Mouse (Mus musculus) forebrain, embryonic 14.5 days (tissue): Measurements from ENCODE around the gene Pafah1b1. TPM values are rescaled to one million over a fixed set of nuclear protein-coding genes. Genes with fewer than 3 reads are reported as not detected.

ENCODE experiments used
- ATAC-seq: fragments of 200-750 bp; cut with Nextera tagmentation; 2 replicates; pipeline ENCODE4 v1.8.0; 2017; ENCODE audit warnings: mild to moderate bottlenecking, moderate library complexity
- DNase-seq: peaks from one replicate; pipeline ENCODE4 v3.0.0-alpha.2; 2015; ENCODE audit warnings: low spot score
- H3K27ac ChIP-seq: fragments of 300-500 bp; sonication (generic); 2 replicates; pipeline ENCODE4 v1.5.1; 2014; ENCODE audit warnings: low read depth, mild to moderate bottlenecking, control low read depth, low read length, moderate library complexity
- H3K27me3 ChIP-seq: fragments of 300-500 bp; sonication (generic); replicated peaks from 2 replicates; pipeline ENCODE4 v1.6.1; 2014; ENCODE audit warnings: low read length, control low read depth, mixed read lengths; ENCODE audit not compliant: control insufficient read depth, insufficient read depth
- H3K36me3 ChIP-seq: fragments of 300-500 bp; sonication (generic); 2 replicates; pipeline ENCODE4 v1.6.1; 2014; ENCODE audit warnings: low read length, control low read depth; ENCODE audit not compliant: control insufficient read depth, insufficient read depth
- H3K4me1 ChIP-seq: fragments of 300-500 bp; sonication (generic); 2 replicates; pipeline ENCODE4 v1.6.1; 2014; ENCODE audit warnings: antibody characterized with exemption, low read length, control low read depth; ENCODE audit not compliant: control insufficient read depth, insufficient read depth
- H3K4me2 ChIP-seq: fragments of 300-500 bp; sonication (generic); 2 replicates; pipeline ENCODE4 v1.6.1; 2014; ENCODE audit warnings: mild to moderate bottlenecking, control low read depth, low read length
- H3K4me3 ChIP-seq: fragments of 300-500 bp; sonication (generic); 2 replicates; pipeline ENCODE4 v1.5.1; 2014; ENCODE audit warnings: low read depth, low read length, control low read depth
- H3K9ac ChIP-seq: fragments of 300-500 bp; sonication (generic); 2 replicates; pipeline ENCODE4 v1.6.1; 2014; ENCODE audit warnings: mild to moderate bottlenecking, low read length, control low read depth, moderate library complexity
- H3K9me3 ChIP-seq: fragments of 300-500 bp; sonication (generic); replicated peaks from 2 replicates; pipeline ENCODE4 v1.6.1; 2016; ENCODE audit warnings: low read length, control low read depth, mixed read lengths; ENCODE audit not compliant: control insufficient read depth
- WGBS: fragments of 180-500 bp; shearing (Covaris S2); extraction: QIAGEN DNeasy Blood & Tissue Kit; methylation state at CpG from one replicate; pipeline ENCODE4 v1.1.7; 2014; 5-methylcytosine and 5-hydroxymethylcytosine counted together
- polyA plus RNA-seq: library from polyadenylated mRNA; unstranded; fragments of >200 nt; fragmentation: Nextera tagmentation; extraction: Ambion mirVana; gene quantifications from 2 replicates; pipeline ENCODE4 v1.2.1, GENCODE M21; 2014

The Pafah1b1 gene
- polyA plus RNA-seq, 1 experiment from 2014 or later: 88.2 TPM

DNA sequence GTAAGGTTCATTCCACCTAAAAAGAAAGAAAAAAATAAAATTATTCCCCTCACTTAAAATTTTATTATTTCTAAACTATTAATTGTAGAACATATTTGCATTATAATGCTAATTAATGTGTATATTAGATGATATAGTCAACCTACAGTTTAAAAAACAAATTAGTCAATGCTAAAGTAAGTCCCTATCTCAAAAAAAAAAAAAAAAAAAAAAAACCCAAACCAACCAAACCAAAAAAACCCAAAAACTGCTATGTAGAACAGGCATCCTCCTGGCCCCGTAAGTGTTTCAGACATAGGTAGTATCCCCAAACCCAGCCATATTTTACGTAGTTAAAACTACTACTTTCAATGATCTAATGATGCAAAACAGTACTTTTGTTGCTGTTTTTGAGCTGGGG, 25.0 kb downstream of the Pafah1b1 start:
- Histone ChIP-seq H3K27ac (no peak overlapping the region), H3K4me3 (no peak overlapping the region), H3K4me2 (no peak overlapping the region), H3K9ac (no peak overlapping the region), H3K4me1 (no peaks in the 10 kb centered on the region), H3K27me3 (no peaks in the 10 kb centered on the region), H3K9me3 (no peaks in the 10 kb centered on the region), H3K36me3 (peaks cover 25% of the 10 kb centered on the region)
- ATAC-seq (no peak), DNase-seq (no peak)
- WGBS: 97% methylated on average over 2 of the region's 2 CpGs

DNA sequence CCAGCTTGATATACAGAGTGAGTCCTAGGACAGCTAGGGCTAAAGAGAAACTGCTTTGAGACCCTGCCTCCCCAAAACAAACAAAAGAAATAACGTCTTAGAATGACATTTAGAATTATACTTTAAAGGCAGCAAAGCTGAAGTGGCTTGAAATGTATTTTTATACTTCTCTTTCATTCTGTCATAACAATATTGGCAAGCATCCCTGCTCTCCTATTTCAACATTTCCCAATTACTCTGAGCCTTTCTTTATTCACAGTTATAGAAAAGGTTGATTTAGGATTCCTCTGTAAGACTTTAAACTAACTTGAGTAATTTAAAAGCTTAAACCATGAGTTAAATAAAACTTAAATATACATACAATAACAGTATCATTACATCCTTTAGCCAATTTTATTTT, 32.3 kb downstream of the Pafah1b1 start:
- no peak overlapping the region for H3K4me2 ChIP-seq
- no peak overlapping the region for H3K9ac ChIP-seq
- no peaks in the 10 kb centered on the region for H3K9me3 ChIP-seq
- no peaks in the 10 kb centered on the region for H3K4me1 ChIP-seq
- H3K36me3 ChIP-seq: peaks cover 30% of the 10 kb centered on the region
- no peak overlapping the region for H3K27ac ChIP-seq
- 84% methylated on average over 1 of the region's 1 CpGs for WGBS
- DNase-seq (no peak), ATAC-seq (no peak)
- no peaks in the 10 kb centered on the region for H3K27me3 ChIP-seq
- no peak overlapping the region for H3K4me3 ChIP-seq

DNA sequence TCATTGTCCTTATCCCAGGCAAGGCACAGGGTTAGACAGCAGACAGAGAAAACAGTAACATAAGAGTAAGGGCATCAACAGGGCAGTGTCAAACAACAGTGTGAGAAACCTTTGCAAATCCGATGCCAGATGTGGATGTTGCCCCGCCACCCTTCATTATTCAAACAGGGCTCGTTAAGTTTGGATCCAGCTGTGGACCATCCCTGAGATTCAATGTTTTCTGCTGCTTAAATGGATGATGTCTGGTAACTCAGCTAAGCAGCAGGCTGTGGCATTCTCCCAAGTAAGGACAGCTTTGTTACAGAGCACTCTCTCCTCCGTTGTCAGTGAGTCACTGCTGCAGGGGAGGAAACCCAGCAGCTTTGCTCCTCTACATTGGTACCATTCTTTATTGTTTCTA, 49.3 kb downstream of the Pafah1b1 start:
- DNase-seq (no peak), ATAC-seq (no peak)
- no peaks in the 10 kb centered on the region for H3K4me1 ChIP-seq
- WGBS: 50% methylated on average over 4 of the region's 4 CpGs
- H3K4me2 ChIP-seq: no peak overlapping the region
- H3K36me3 ChIP-seq: peaks cover 58% of the 10 kb centered on the region
- H3K9me3 ChIP-seq: no peaks in the 10 kb centered on the region
- no peak overlapping the region for H3K4me3 ChIP-seq
- no peak overlapping the region for H3K9ac ChIP-seq
- H3K27ac ChIP-seq: no peak overlapping the region
- no peaks in the 10 kb centered on the region for H3K27me3 ChIP-seq

DNA sequence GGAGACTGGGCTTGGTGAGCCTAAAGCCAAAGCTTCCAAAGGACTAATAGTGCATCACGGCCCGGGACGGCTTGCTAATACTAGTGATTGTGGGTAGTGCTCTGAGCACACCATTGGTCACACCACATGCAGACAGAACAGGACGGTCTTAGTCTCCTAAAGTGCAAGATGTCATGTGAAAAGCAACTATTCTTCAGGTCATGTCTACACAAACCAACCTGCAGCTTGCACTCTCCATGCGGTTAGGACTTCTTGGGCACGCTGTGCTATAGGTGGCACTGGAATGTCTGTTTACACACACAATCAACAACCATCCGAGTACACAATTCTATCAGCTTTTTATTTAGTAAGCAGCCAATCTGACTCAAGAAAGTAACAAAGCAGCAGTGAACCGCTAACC, 49.8 kb downstream of the Pafah1b1 start:
- H3K4me3 ChIP-seq: no peak overlapping the region
- no peaks in the 10 kb centered on the region for H3K27me3 ChIP-seq
- no peak overlapping the region for H3K4me2 ChIP-seq
- no peak for ATAC-seq
- H3K27ac ChIP-seq: no peak overlapping the region
- no peaks in the 10 kb centered on the region for H3K4me1 ChIP-seq
- 94% methylated on average over 8 of the region's 8 CpGs for WGBS
- H3K9me3 ChIP-seq: no peaks in the 10 kb centered on the region
- no peak overlapping the region for H3K9ac ChIP-seq
- DNase-seq: no peak
- H3K36me3 ChIP-seq: peaks cover 54% of the 10 kb centered on the region

DNA sequence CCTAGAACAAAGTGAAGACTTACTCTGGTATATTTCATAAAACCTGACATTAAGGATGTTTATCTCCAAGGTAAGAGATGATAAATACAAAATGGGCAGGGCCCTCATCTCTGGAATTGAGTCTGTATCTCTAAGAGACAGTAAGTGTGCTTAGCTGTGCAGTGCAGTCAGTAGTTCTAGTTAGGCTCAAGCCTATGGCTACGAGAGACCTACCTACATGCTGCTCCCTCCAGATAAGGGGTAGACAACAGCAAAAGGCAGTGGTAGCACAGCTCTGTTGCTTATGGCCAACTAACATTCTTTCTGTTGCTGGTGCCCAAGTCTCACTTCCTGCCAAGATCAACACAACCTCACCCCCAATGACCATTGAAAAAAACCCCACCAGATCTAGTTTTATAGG, 50.9 kb downstream of the Pafah1b1 start:
- DNase-seq (no peak), ATAC-seq (no peak)
- Histone ChIP-seq H3K9ac (no peak overlapping the region), H3K9me3 (no peaks in the 10 kb centered on the region), H3K36me3 (peaks cover 50% of the 10 kb centered on the region), H3K27me3 (no peaks in the 10 kb centered on the region), H3K4me3 (no peak overlapping the region), H3K4me2 (no peak overlapping the region), H3K4me1 (no peaks in the 10 kb centered on the region), H3K27ac (no peak overlapping the region)
- WGBS: 88% methylated on average over 1 of the region's 1 CpGs

DNA sequence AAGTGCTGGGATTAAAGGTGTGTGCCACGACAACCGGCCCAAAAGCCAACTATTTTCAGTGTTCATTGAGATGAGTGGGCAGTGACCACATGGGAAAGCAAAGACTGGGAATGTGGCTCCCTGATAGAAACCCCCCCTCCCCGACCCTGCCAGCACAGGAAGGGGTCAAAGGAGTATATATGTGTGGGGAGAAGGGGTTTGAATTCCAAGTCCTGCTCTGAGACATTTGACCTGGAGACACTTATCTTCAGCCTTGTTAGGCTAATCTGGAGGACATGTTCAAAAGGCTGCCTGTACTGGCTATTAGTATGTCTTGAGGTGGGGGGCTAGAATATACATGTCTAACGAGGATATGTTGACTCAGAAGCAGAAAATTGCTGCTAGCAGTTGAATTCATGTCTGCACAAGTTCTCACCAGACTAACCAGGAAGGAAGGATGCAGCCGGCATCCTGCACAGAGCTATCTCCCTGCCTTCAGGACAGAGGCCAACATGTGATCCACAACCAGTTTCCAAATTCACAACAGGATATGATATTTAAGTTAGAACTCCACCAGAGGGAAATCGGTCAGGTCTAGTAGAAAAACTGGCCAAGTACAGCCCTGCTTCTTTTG, 51.5 kb downstream of the Pafah1b1 start:
- WGBS: 85% methylated on average over 6 of the region's 6 CpGs
- Histone ChIP-seq H3K36me3 (peaks cover 47% of the 10 kb centered on the region), H3K27ac (no peak overlapping the region), H3K4me2 (no peak overlapping the region), H3K9me3 (no peaks in the 10 kb centered on the region), H3K4me3 (no peak overlapping the region), H3K4me1 (no peaks in the 10 kb centered on the region), H3K27me3 (no peaks in the 10 kb centered on the region), H3K9ac (no peak overlapping the region)
- DNase-seq (no peak), ATAC-seq (no peak)

DNA sequence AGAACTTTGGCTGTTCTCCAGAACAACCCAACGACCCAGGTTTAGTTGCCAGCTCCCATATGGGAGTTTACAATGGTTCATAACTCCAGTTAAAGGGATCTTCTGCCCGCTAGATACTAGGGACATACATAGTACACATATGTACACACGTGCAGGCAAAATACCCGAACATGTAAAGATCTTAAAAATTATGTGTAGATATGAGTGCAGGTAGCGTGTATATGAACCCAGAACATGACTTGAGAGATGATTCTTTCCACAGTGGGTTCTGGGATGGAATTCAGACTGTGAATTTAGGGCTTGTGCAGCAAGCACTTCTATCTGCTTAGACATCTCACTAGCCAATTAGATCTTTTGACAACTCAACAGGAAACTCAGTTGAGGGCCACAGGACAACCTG, 52.6 kb downstream of the Pafah1b1 start:
- no peaks in the 10 kb centered on the region for H3K9me3 ChIP-seq
- no peak overlapping the region for H3K4me3 ChIP-seq
- ATAC-seq: no peak
- peaks cover 47% of the 10 kb centered on the region for H3K36me3 ChIP-seq
- no peak overlapping the region for H3K4me2 ChIP-seq
- H3K9ac ChIP-seq: no peak overlapping the region
- WGBS: 91% methylated on average over 5 of the region's 5 CpGs
- H3K27me3 ChIP-seq: no peaks in the 10 kb centered on the region
- no peaks in the 10 kb centered on the region for H3K4me1 ChIP-seq
- no peak overlapping the region for H3K27ac ChIP-seq
- no peak for DNase-seq

DNA sequence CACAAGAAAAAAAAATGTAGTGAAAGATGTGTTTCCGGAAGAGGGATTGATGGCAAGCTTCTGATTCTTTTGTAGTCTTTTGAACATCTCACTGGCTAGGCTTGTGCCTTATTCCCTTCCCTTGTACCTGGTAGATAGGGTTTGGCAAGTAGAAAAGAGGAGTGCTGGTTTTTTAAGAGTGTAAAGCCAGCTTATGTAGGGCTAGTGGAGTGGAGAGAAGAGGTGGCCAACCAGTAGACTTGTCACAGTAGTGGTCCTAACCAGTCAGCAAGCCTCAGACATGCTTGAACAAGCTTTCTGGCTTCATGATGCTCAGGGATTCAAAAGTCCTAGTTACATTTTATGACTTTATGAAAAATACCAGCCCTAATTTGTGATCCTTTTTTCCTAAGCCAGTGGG, 53.5 kb downstream of the Pafah1b1 start:
- ATAC-seq (no peak), DNase-seq (no peak)
- no peak overlapping the region for H3K9ac ChIP-seq
- no peaks in the 10 kb centered on the region for H3K9me3 ChIP-seq
- H3K4me1 ChIP-seq: no peaks in the 10 kb centered on the region
- H3K27me3 ChIP-seq: no peaks in the 10 kb centered on the region
- no peak overlapping the region for H3K4me2 ChIP-seq
- peaks cover 49% of the 10 kb centered on the region for H3K36me3 ChIP-seq
- H3K4me3 ChIP-seq: no peak overlapping the region
- WGBS: 96% methylated on average over 1 of the region's 1 CpGs
- no peak overlapping the region for H3K27ac ChIP-seq

DNA sequence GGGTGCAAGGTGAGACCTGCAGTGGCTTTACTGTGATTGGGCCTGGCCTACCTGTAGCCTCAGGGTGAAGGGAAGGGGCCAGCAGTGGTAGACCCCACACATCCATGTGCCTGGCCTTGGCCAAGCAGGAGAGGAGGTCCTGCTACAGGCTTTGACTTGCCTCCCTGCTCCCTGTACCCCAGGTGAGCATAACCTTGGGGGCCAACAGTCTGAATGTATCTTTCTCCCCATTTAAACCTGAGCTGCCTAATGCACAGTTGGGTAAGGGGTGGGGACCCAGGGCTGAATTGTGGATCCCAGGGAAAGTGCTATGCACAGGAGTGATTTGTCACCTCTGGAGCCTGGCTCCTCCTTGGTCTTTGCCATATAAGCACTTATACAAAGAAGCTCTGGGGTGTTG, 54.3 kb downstream of the Pafah1b1 start:
- Histone ChIP-seq H3K9ac (no peak overlapping the region), H3K9me3 (no peaks in the 10 kb centered on the region), H3K36me3 (peaks cover 56% of the 10 kb centered on the region), H3K4me3 (no peak overlapping the region), H3K4me2 (no peak overlapping the region), H3K27me3 (no peaks in the 10 kb centered on the region), H3K4me1 (no peaks in the 10 kb centered on the region), H3K27ac (no peak overlapping the region)
- ATAC-seq (no peak), DNase-seq (no peak)
